Mouse (Mus musculus) thymus, adult 2 months (tissue): ENCODE results near the gene Erbb4.

Source experiments
- CTCF ChIP-seq: fragments of 200-500 bp; IDR thresholded peaks from 2 replicates; pipeline ENCODE4 v1.5.1; 2012; ENCODE audit warnings: mild to moderate bottlenecking, control low read depth, low read length, moderate library complexity, borderline replicate concordance; ENCODE audit not compliant: control insufficient read depth, poor library complexity, insufficient read depth; ENCODE audit errors: extremely low read depth
- POLR2A ChIP-seq: fragments of 200-500 bp; IDR thresholded peaks from 2 replicates; pipeline ENCODE4 v1.6.1; 2012; ENCODE audit warnings: mild to moderate bottlenecking, low read length, control low read depth, moderate library complexity; ENCODE audit not compliant: control insufficient read depth, poor library complexity, insufficient read depth; ENCODE audit errors: extremely low read depth

DNA sequence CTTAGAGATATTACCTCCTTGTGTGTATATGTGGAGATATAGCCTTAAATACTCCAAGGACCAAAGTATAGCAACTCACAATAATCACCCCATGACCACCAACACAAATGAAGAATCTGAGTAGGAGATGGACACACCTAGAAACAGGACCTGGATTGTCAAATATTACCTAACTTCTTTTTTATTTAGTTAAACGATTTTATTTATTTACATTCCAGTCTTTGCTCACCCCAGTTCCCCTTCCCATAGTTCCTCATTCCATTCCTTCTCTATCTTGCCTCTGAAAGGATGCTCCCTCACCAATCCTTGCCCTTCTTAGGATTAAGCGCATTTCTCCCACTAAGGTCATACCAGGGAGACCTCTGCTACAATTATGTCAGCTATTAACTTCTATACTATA is 128.6 kb downstream of the Erbb4 start:
- TF ChIP-seq CTCF (no peak), POLR2A (no peak)
